Mouse (Mus musculus): Measurements from ENCODE around the gene Kalrn. TPM values are rescaled to one million over a fixed set of nuclear protein-coding genes. Genes with fewer than 3 reads are reported as not detected.

The Kalrn gene
- polyA plus RNA-seq, 1 experiment = 3.9 TPM

DNA sequence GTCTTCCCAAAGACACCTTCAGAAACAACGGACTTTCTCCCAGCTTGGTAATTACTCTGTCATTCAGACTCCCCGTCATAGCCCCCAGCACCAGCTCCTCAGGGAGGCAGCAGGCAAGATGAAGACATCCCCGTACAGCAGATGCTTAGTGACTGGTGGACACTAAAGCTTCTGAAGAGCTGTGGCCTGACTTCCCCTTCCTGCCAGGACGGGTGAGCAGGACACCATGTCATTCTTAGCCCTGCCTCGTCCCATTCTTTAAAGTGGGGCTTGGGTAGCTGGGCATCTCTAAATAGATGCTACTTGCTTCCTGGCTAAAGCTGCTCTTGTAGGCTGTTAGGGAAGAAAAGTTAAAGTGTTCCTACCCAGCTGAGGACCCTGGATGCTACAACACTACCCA lies 145.7 kb downstream of the Kalrn start:
- no peak for DNase-seq (ENCODE audit: low read depth)

DNA sequence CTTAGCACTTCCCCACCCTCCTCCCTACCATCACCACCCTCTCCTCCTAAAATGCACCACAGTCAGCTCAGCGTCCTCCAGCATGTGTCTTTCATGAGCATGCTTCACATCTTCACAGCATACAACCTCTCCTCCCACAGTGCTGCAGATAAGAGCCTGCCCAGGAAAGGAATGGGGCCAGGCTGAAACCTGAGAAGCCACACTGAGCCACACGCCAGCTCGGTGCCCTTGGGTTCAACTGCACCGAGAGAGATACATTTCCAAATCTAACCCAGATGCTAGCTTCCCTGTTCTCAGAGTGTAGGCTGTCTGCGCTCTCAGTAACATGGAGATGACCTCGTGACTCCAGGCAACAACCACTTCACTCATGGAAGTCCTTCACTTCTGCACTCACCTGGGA lies 151.9 kb downstream of the Kalrn start:
- no peak for DNase-seq (ENCODE audit: low read depth)

DNA sequence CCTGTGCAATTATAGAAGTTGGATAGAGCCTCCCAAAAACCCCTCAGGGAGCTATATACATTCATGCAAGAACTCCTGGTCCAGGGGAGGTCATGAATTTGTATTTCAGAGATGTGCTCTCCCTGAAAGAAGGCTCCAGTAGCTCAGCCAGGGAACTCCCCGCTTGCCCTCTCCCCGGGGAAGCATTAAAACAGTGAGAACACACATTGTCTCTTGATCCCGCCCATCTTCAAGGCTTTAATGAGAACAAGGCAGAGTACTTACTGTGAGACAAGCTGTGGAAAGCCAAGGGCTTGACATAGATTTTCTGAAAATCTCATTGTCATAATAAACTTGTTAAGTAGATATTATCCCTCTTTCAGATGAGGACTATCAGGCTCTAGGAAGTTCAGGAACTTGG lies 155.4 kb downstream of the Kalrn start:
- no peak for DNase-seq (ENCODE audit: low read depth)

DNA sequence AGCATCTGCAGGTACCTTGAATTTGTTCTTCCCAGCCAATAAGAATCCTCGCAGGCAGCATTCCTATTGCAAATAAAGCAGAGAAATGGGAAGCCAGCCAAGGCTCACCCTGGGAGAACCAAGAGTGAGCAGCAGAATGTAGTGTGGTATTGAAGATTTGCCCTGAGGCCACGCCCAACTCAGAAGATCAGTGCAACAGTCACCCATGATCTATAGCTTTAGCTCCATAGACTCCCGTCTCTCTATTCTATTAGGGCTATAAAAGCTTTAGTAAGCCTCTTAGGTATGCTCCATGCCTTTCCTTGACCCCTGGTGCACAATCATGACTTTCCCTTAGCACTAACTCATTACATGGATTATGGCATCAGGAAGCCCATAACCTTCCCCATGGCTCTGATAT lies 155.9 kb downstream of the Kalrn start:
- DNase-seq (ENCODE audit: low read depth) = no peak

DNA sequence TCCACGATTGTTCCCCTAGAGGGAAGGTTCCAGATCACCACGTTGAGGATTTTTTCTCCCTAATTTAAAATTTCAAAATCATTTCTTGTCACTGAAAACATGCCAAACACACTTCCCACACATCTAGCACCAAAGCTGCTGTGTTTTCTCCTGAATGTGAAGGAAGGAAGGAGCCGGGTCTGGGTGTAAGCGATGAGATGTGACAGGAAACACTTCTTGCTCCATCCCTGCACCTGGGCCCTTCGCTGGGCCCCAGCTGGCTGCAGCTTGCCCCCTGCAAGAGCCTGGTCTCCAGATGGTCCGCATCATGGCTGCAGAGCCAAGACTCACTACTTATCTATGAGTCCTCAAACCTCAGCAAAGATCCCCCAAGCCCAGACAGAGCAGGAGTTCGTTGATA lies 158.8 kb downstream of the Kalrn start:
- no peak for DNase-seq (ENCODE audit: low read depth)

DNA sequence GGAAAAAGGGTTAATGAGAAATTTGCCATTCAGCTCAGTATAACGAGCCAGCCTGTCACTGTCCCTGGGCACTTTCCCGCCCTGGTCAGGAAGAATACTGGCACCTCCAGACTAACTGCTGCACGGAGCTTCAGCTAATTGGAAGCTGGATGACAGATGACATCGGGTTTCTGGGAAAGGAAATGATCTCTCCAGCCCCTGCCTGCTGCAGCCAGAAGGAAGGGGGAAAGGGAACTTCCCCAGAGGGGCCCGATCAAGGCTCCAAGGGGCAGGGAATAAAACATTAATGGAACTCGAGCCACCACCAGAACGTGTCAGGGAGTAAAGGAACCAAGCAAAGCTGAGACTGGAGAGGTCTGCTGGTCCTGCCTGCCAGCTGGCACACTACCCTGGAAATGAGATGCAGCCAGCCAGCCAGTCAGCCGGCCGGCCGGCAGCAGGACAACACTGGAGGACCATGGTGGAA lies 159.4 kb downstream of the Kalrn start:
- no peak for DNase-seq (ENCODE audit: low read depth)

DNA sequence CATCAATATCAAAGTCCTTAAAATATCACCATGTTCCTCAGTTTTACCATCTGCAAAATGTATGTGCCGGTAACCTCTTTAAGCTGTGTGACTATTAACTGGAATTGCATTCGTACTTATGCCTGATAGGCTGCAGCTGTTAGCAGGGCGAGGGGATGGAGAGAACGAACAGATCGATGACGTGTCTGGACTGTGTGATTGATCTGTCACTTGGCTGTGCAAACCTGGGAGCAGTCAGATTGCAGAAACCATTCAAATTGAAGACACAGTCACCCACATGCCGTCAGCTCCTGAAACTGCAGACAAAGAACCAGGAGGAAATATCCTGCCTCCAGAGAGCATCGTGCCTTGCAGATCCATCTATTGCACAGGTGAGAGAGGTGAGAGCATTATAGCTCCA lies 166.3 kb downstream of the Kalrn start:
- no peak for DNase-seq (ENCODE audit: low read depth)

DNA sequence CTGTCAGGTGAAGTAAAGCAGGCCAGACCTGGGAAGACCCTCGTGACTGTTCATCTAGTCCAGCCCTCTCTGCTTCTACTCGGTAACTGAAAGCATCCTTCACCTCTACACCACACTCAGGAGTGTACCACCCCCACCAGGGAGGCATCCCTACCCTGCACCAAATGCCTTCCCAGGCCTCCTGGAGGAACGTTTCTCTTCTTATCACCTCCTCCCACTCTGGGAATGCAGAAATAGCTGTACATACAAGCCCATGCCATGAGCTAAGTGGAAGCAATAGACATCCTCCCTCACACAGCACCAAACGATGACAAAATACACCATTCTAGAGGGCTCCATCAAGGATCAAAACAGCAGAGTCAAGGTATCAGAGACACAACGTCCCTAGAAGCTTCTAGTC lies 168.2 kb downstream of the Kalrn start:
- no peak for DNase-seq (ENCODE audit: low read depth)

DNA sequence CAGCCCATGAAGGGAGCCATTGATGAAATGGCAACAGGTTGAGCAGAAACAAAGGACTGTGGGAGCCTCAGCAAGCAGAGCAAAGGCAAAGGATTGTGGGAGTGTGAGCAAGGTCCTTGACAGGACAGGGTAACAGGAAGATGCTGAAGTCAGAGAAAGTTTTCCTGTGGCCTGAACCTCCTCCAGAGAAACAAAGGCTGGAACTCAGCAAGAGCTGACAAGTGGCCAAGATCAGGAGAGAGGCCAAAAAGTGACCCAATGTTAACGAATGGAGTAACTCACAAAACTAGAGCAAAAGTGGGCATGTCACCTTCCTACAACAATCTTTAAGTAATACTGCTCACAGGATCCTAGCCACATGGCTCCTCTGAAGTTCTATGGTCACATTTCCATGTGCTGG lies 172.1 kb downstream of the Kalrn start:
- no peak for DNase-seq (ENCODE audit: low read depth)

DNA sequence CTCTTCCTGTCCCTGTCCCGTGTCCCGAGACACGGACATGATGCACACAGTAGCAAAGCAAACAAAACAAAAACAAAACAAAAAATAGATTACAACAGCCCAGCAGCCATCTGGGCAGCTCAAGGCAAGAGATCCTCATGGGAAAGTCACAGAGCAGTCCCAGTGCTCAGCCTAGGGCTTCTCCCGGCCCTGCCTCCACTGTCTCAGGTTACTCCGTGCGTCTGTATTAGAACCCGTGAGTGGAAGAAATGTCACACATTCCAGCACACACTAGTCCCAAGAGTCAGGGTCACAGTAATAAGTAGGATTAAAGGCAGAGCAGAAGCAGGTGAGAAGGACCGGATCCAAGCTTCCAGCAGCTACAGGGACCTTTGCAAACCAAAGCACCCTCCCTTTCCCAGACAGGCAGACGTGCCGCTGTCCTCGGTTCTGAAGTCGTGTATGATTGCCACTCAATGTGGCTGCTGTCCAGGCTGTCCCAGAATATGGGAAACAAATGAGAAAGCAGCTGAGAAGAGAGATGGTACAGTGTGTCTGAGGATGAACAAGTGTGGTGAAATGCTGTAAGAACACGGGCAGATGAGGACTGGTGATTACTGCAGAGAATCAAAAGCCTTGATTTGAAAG lies 173.1 kb downstream of the Kalrn start:
- DNase-seq (ENCODE audit: low read depth) = no peak

DNA sequence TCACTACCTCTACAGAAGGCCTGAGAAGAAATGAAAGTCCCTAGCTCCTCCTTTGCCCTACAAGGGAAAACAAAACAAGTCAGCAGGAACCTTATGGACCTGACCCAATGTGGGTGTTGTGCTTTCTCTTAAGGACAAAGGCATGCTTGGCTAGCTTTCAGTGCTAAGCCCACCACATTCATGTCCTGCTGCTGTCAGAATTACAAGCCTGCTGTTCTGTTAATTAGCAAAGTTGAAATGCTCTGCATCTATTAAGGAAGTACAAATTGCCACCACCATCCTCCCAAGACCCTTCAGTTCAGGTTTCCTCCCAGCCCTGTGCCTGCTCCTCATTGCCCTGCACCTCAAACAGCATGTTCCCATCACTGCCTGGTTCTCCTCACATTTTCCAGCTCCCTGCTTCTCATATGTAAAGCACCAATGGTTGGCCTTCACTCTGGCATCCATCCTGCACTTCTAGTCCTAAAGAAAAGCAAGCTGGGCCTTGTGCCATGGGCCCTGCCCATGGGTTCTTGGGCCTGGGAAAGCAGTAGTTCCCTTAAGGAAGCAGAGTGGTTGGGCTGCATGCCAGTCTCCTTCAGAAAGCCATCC lies 178.0 kb downstream of the Kalrn start:
- DNase-seq (ENCODE audit: low read depth) = no peak

DNA sequence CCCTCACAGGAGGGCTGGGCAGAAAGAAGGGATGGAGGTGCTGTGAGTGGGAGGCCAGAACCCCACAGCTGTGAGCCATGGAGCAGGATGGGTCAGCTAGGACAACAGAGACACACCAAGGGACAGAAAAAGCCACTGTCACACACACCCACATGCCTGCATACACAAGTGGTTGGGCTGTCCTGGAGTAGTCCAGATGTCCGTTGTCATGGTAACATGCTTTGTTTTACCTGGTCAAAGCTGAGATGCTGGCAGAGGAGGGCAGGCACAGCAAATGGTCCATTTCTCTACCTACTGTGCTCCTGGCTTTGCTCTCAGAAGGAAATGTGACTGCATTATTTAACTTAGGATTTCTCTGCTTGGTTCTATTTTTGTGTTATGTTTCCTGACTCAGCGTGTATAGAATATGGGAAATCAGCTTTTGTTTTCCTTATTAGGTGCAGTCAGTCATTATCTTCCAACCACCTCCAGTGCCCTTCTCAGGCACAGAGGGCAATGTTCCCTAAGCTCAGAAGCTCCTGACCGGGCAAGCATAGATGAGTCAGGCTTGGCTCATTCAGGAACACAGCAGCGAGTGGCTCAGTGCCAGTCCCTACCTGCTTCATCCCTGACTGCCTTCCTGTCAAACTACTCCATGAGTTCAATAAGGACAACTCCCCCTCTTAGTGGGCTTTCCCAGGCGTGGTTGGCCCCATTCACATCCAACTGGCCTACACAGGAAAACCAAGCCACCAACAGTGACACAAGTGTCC lies 183.6 kb downstream of the Kalrn start:
- DNase-seq (ENCODE audit: low read depth) = no peak

DNA sequence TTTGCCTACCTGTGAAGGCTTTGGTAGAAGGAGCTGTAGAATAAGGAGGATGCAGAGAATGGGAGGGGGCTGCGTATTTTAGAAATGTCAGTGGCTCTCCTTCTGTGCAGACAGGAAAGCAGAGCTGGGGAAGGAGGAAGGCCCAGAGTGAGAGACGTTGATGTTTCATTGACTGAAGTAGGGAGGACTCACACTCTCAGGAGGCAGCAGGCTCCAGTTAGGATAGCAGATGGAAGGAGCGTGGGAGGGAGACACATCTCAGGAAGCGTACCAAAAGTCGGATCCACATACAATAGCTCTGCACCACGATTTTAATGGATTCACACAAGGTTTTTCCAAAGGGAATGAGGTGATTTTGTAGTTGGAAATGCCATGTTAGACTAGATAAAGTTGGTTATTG lies 184.5 kb downstream of the Kalrn start:
- no peak for DNase-seq (ENCODE audit: low read depth)

DNA sequence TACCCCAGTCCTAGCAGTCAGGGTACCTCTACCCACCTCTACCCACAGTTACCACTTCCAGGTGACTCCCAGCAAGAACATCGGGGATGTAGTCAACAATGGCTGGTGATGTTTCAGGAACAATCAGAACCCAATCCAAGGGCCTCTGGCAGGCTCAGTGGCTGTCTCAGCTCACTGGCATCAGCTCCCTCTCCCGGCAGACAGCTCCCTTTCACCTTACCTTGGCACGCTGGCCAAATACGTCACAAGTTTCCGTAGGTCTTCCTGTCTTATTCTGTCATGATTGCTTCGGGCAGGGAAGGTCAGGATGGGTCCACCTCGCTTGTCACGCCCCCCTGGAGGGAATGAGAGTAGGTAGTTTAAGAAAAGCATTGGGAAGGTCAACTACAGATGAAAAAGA lies 188.3 kb downstream of the Kalrn start:
- no peak for DNase-seq (ENCODE audit: low read depth)

DNA sequence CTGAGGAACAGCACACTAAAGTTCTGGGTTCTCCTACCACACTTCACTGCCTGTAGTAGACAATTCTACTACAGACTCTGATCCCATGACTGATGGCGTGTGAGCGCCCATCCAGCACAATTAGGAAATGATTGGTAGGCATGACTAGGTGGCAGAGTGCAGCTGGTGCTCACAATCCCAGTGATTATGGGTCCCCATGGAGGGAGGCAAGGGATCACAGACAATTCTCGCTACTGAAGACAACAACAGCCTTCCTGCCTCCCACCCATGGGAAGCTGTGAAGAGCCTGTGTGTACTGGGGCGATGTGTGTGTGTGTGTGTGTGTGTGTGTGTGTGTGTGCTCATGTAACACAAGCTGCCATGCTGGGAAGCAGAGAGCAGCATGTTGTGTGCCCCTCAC lies 190.3 kb downstream of the Kalrn start:
- DNase-seq (ENCODE audit: low read depth) = no peak

DNA sequence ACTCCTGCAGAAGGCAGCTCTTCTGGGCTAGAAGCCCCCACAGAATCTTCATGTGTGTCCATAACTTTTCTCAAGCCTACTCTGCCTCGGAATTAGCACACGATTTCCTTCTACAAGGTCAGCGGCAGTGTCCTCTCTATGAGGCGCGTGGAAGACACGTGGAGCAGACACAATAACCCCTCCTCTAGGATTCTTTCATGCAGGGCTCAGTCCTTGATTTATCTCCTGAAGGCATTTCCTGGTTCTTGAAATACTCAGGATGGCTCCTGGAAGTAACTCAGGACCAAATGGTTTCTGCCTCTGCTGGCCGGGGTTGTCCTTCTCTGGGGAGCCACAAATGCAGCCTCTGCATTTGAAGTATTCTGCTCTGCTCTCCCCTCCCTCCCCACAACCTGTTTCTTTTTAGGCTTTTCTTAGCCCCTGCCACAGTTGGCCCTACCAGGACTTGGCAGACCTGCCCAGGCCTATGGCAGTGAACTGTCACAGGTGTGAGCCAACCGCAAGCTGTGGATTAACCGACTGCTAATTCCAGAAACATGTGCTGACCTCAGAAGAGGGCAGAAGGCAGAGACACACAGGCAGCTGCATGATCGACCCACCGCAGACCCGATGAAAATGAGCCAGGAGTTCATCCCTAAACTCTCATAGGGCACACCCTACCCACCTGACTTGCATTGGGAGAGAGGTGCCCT lies 197.0 kb downstream of the Kalrn start:
- DNase-seq (ENCODE audit: low read depth) = no peak

DNA sequence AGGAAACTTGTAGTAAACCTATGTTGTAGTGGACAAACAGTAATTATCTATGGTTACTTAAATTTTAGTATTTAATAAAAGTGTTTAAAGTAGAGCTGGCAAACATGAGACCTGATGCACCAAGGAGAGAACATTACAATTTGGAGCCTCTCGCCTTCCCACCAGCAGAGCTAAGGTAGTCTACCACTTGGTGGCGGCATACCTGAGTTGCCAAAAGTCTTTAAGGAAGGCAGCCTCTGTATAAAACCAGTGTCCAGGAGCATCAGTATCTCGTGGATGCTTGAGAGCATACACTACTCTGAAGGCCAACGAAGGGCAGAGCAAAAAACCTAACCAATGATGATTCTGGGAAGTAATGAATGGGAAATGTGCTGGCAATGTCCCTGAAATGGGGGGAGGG lies 199.8 kb downstream of the Kalrn start:
- DNase-seq (ENCODE audit: low read depth) = no peak

DNA sequence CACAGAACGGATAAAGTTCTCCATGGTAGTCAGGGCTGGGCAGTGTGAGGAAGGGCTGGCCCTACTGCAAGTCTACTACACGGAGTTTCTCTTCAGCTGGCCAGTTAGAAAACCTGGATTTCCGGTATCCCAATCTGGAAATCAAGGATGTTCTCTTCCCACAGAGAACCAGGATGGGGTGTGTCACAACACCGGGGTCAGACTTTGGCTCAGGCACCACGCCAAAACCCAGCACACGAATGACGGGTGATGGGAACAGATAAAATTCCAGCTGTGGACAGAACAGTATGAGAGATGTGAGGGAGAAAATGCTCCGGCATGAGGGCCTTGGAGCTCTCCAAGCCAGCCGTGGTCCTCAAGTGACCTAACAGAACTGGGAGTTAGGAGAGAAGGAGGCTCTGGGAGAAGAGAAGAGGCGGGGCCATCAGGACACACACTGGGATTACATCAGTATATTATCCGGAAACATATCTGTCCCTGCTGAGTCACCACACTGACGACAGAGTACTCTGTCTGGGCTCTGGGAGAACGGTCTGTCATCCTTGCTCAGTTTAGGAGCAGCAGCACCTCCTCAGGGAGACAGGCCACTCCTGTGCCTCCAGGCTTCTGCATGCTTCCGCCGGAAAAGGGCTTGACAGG lies 201.1 kb downstream of the Kalrn start:
- no peak for DNase-seq (ENCODE audit: low read depth)

DNA sequence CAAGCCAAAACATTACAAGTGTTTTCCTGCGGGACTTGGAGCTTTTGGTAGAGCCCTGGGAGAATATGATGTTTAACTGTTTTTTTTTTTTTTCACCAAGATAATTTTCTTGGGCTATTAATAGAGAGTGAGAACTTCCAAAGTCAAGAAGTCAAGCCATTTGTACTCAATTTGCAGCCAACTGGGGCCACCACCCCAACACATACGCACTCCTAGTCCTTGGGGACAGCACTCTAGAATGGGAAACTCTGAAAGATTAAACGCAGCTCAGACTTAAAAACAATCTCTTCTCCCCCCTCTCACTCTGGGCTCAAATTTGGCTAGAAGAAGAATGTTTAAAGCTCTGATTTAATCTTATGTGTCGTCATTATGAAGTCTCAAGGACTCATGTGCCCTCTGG lies 214.1 kb downstream of the Kalrn start:
- no peak for DNase-seq (ENCODE audit: low read depth)

DNA sequence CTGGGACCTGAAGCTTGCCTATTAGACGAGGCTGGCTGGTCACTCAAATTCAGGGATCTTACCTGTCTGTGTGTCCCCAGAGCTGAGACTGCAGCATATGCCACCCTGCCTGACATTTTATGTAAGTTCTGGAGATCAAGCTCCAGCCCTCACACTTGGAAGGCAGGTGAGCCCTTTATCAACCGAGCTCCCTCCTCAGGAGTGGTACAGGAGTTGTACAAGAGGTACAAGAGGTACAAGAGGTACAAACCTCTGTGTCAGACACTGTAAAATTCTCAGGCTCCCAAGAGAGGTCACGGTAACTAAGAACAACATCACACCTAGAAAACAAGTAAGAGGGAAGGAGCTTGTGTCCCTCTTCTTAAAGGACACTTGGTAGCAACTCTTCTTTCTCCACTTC lies 217.8 kb downstream of the Kalrn start:
- no peak for DNase-seq (ENCODE audit: low read depth)

DNA sequence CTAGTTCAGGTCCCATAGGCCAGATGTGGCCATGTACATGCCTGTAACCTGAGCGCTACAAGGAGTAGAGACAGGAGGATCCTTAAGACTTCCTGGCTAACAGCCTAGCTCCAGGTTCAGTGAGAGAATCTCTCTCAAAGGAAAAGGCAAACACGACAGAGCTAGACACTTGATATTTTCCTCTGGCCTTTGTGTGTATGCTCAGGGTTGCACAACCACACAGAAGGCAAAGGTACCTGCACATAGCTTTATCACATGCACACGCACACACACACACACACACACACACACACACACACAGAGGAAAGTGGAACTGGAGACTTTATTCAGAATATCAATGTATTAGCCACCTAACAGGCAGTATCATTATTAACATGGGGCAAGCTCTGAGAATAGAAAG lies 219.3 kb downstream of the Kalrn start:
- DNase-seq (ENCODE audit: low read depth) = no peak

DNA sequence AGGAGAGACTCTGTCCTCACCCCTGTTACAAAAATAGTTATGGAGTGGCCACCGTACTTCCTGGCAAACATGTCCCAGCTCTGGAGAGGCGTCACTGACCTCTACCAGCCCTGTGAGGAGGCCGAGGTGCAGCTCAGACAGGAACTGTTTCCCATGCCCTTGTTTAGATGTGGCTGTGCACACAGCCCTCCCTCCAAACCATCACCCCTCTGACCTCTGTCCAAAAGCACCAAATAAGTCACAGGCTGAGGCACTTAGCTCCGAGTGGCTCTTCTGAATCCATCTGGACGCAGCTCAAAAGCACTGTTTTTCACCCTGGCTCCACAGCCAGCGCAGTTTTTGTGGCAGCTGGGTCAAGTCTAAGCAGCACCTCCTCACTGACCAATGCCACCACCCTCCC lies 220.6 kb downstream of the Kalrn start:
- no peak for DNase-seq (ENCODE audit: low read depth)
